Mouse (Mus musculus): ENCODE measurements around the gene Dnm1.

The Dnm1 gene

GRCm38 (mm10) chr2:32340836-32341633, 12.1 kb downstream of the Dnm1 start:
- no peak for DNase-seq (ENCODE audit: low spot score in 2 of 2)

GRCm38 (mm10) chr2:32339912-32340642, 13.1 kb downstream of the Dnm1 start:
- no peak for DNase-seq (ENCODE audit: low spot score in 2 of 2)

- no peak for DNase-seq (ENCODE audit: low spot score in 2 of 2)
These were observed 17.2 kb downstream of the Dnm1 start for GRCm38 (mm10) chr2:32335888-32336287.

- no peak for DNase-seq (ENCODE audit: low spot score in 2 of 2)
These were observed 21.0 kb downstream of the Dnm1 start for GRCm38 (mm10) chr2:32332159-32332558.

GRCm38 (mm10) chr2:32329531-32329930, 23.6 kb downstream of the Dnm1 start:
- no peak for DNase-seq (ENCODE audit: low spot score in 2 of 2)

- no peak for DNase-seq (ENCODE audit: low spot score in 2 of 2)
These were observed 24.2 kb downstream of the Dnm1 start for GRCm38 (mm10) chr2:32328911-32329460.

- no peak for DNase-seq (ENCODE audit: low spot score in 2 of 2)
These were observed 25.9 kb downstream of the Dnm1 start for GRCm38 (mm10) chr2:32327200-32327599.

- DNase-seq (ENCODE audit: low spot score in 2 of 2) = no peak
These were observed 27.8 kb downstream of the Dnm1 start for GRCm38 (mm10) chr2:32325342-32325741.

GRCm38 (mm10) chr2:32324322-32324721, 28.8 kb downstream of the Dnm1 start:
- DNase-seq (ENCODE audit: low spot score in 2 of 2) = no peak

- no peak for DNase-seq (ENCODE audit: low spot score in 2 of 2)
These were observed 30.1 kb downstream of the Dnm1 start for GRCm38 (mm10) chr2:32322754-32323741.

GRCm38 (mm10) chr2:32321591-32322298, 31.4 kb downstream of the Dnm1 start:
- no peak for DNase-seq (ENCODE audit: low spot score in 2 of 2)

GRCm38 (mm10) chr2:32320721-32321120, 32.4 kb downstream of the Dnm1 start:
- DNase-seq (ENCODE audit: low spot score in 2 of 2) = no peak

- no peak for DNase-seq (ENCODE audit: low spot score in 2 of 2)
These were observed 33.3 kb downstream of the Dnm1 start for GRCm38 (mm10) chr2:32319586-32320580.

GRCm38 (mm10) chr2:32318709-32319585, 34.2 kb downstream of the Dnm1 start:
- DNase-seq (ENCODE audit: low spot score in 2 of 2) = no peak

- peak in 1 of 2 experiments; percentile 66 for DNase-seq (ENCODE audit: low spot score in 2 of 2)
These were observed 35.2 kb downstream of the Dnm1 start for GRCm38 (mm10) chr2:32317791-32318417.

GRCm38 (mm10) chr2:32316887-32317656, 36.1 kb downstream of the Dnm1 start:
- no peak for DNase-seq (ENCODE audit: low spot score in 2 of 2)

- DNase-seq (ENCODE audit: low spot score in 2 of 2) = peak in 1 of 2 experiments; percentile 36
These were observed 37.4 kb downstream of the Dnm1 start for GRCm38 (mm10) chr2:32315751-32316150.

All from urinary bladder, postnatal 36 days (tissue).